Mouse (Mus musculus) hindbrain, postnatal 0 days (tissue): ENCODE results near the gene Tsn. TPM values are rescaled to one million over a fixed set of nuclear protein-coding genes. Genes with fewer than 3 reads are reported as not detected.

Experiments
- ATAC-seq: fragments of 200-750 bp; cut with Nextera tagmentation; 2 replicates; pipeline ENCODE4 v1.8.0; 2017; ENCODE audit warnings: mild to moderate bottlenecking, moderate TSS enrichment, moderate library complexity
- DNase-seq: peaks from one replicate; pipeline ENCODE4 v3.0.0-alpha.2; 2015; ENCODE audit warnings: low spot score
- H3K27ac ChIP-seq: fragments of 300-500 bp; sonication (generic); 2 replicates; pipeline ENCODE4 v1.5.1; 2014; ENCODE audit warnings: mild to moderate bottlenecking
- H3K27me3 ChIP-seq: fragments of 300-500 bp; sonication (generic); 2 replicates; pipeline ENCODE4 v1.6.1; 2014; ENCODE audit warnings: low read length, mixed read lengths; ENCODE audit not compliant: insufficient read depth
- H3K36me3 ChIP-seq: fragments of 300-500 bp; sonication (generic); 2 replicates; pipeline ENCODE4 v1.6.1; 2014; ENCODE audit warnings: low read length, mixed read lengths; ENCODE audit not compliant: insufficient read depth
- H3K4me1 ChIP-seq: fragments of 300-500 bp; sonication (generic); 2 replicates; pipeline ENCODE4 v1.6.1; 2014; ENCODE audit warnings: antibody characterized with exemption, low read length, mixed read lengths; ENCODE audit not compliant: insufficient read depth
- H3K4me2 ChIP-seq: fragments of 300-500 bp; sonication (generic); 2 replicates; pipeline ENCODE4 v1.6.1; 2014; ENCODE audit warnings: low read depth, mild to moderate bottlenecking, low read length, moderate library complexity, mixed read lengths
- H3K4me3 ChIP-seq: fragments of 300-500 bp; sonication (generic); 2 replicates; pipeline ENCODE4 v1.5.1; 2014; ENCODE audit warnings: low read length
- H3K9ac ChIP-seq: fragments of 300-500 bp; sonication (generic); replicated peaks from 2 replicates; pipeline ENCODE4 v1.6.1; 2014; ENCODE audit warnings: mild to moderate bottlenecking, low read length, moderate library complexity, mixed read lengths
- H3K9me3 ChIP-seq: fragments of 300-500 bp; sonication (generic); 2 replicates; pipeline ENCODE4 v1.6.1; 2016; ENCODE audit warnings: low read length, mixed read lengths
- CTCF ChIP-seq: IDR thresholded peaks from 2 replicates; pipeline ENCODE4 v1.5.1; 2016; ENCODE audit warnings: antibody characterized with exemption, control low read depth, low read depth
- WGBS: fragments of 180-500 bp; shearing (Covaris S2); extraction: QIAGEN DNeasy Blood & Tissue Kit; methylation state at CpG from one replicate; pipeline ENCODE4 v1.1.7; 2014; 5-methylcytosine and 5-hydroxymethylcytosine counted together
- polyA plus RNA-seq: library from polyadenylated mRNA; unstranded; fragments of >200 nt; fragmentation: Nextera tagmentation; extraction: Ambion mirVana; gene quantifications from 2 replicates; pipeline ENCODE4 v1.2.1, GENCODE M21; 2015
- total RNA-seq: library from RNA; depleted of rRNA; stranded (reverse); fragments of >200 nt; gene quantifications from 2 replicates; pipeline ENCODE4 v1.2.3, GENCODE M21; 2014; rRNA removed

Tsn gene
- total and polyA plus RNA-seq, 2 experiments from 2014 or later, result 182 to 564 TPM

DNA sequence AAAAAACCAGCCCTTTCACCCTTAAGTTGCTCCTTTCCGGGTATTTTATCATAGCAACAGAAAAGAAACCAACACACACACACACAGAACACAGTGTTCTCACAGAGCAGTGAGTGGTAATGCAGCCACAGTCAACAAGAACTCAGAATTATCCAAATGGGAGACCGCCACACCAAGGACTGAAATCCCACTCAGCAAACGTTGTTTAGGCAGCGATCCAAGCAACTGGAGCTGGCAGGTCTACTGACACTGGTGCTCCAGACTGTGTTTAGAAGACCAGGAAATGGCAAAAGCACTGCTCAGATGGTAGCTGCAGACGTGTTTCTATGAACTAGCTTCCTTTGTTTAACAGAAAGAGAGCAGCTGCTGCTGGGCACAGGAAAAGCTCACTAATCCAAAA, 16.7 kb downstream of the Tsn start:
- ATAC-seq, result no peak

DNA sequence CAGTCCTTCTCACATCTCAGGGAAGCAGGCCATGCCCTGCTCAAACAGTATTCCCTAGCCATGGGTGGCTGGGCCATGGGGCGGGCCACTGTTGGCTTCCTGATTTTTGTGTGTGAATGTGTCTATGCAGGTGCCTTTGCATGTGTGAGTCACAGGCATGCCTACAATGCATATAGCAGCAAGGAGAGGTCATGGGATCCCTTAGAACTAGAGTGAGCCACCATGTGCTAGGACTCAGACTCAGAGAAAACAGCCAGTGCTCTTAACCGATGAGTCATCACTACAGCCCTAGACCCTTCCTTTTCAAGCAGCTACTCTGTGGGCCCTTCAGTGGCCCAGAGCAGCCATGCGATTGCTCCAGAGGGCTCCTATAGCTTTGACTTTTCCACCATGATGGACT, 17.3 kb downstream of the Tsn start:
- WGBS, result 95% methylated on average over 3 of the region's 3 CpGs

More for the DNA sequence above, 16.7 kb downstream of the Tsn start:
- DNase-seq, result no peak
- Histone ChIP-seq H3K9ac (no peak overlapping the region), H3K27ac (no peak overlapping the region), H3K36me3 (peaks cover 31% of the 10 kb centered on the region), H3K4me2 (no peak overlapping the region), H3K4me1 (no peaks in the 10 kb centered on the region), H3K27me3 (no peaks in the 10 kb centered on the region), H3K9me3 (no peaks in the 10 kb centered on the region), H3K4me3 (no peak overlapping the region)
- 60% methylated on average over 5 of the region's 5 CpGs for WGBS
- no peak for TF ChIP-seq CTCF

DNA sequence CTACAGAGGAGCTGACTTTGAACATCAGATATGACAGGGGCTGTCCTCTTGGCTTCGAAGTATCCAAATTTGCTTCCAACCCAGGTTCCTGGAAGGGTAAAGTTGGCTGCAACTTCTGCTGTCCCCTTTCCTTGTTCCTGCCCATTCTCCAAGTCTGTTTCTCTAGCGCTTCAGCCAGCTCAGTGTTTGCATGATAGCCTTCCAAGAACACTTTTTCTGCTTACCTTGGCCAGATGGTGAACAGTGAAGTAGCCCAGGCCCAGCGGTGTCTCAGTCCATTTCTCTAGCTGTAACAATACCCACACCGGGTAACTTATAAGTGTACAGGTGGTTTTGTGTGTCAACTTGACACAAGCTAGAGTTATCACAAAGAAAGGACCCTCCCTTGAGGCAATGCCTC, 19.2 kb downstream of the Tsn start:
- no peak overlapping the region for H3K9ac ChIP-seq
- peaks cover 10% of the 10 kb centered on the region for H3K36me3 ChIP-seq
- no peak for DNase-seq
- H3K27me3 ChIP-seq, result no peaks in the 10 kb centered on the region
- no peaks in the 10 kb centered on the region for H3K9me3 ChIP-seq
- H3K27ac ChIP-seq, result no peak overlapping the region
- no peak for TF ChIP-seq CTCF
- H3K4me1 ChIP-seq, result no peaks in the 10 kb centered on the region
- no peak for ATAC-seq
- no peak overlapping the region for H3K4me3 ChIP-seq
- H3K4me2 ChIP-seq, result no peak overlapping the region
- WGBS, result 92% methylated on average over 4 of the region's 4 CpGs

More for the DNA sequence above, 17.3 kb downstream of the Tsn start:
- Histone ChIP-seq H3K9me3 (no peaks in the 10 kb centered on the region), H3K9ac (no peak overlapping the region), H3K4me2 (no peak overlapping the region), H3K27ac (no peak overlapping the region), H3K27me3 (no peaks in the 10 kb centered on the region), H3K4me3 (no peak overlapping the region), H3K4me1 (no peaks in the 10 kb centered on the region), H3K36me3 (peaks cover 25% of the 10 kb centered on the region)
- no peak for DNase-seq
- no peak for ATAC-seq
- TF ChIP-seq CTCF, result no peak

DNA sequence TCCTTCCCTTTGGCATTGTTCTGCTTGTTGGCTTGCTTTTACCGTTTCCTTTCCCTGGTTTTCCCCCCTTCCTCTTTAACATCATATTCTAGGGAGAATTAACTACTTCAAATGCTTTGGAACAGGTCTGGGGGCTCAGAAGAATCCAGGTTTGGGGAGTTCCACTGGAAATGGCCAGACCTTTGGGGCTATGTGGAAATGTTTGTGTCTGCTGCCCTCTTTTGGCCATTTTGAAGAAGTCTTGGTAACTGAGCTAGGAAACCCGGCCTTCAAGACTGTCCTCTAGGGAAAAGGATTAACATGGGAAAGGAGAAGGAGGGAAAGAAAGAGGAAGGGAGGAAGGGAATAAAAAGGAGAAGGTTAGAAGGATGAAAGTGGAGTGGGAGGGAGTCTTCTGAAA, 36.4 kb downstream of the Tsn start:
- DNase-seq, result peak; percentile 75
- WGBS, result 14% methylated on average over 2 of the region's 2 CpGs
- Histone ChIP-seq H3K36me3 (no peaks in the 10 kb centered on the region), H3K27me3 (no peaks in the 10 kb centered on the region), H3K27ac (no peak overlapping the region), H3K9me3 (no peaks in the 10 kb centered on the region), H3K4me3 (no peak overlapping the region), H3K4me2 (no peak overlapping the region), H3K4me1 (no peaks in the 10 kb centered on the region), H3K9ac (no peak overlapping the region)
- ATAC-seq, result peak; percentile 67; the same call in 1 of the 2 replicates
- TF ChIP-seq CTCF, result peak; percentile 72

DNA sequence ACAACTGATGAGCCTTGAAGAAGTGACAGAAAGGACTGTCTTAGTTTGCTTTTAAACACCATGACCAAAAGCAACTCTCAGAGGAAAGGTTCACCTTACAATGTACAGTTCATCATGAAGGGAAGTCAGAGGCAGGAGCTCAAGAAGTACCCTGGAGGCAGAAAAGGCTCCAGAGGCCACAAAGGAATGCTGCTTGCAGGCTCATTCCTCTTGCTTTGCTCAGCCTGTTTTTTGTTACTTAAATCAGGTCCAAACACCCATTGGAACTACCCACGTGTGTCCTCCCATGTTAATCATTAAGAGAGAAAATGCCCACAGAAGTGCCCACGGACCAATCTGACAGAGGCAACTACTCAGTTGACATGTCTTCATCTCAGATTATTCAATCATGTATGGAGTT, 59.6 kb downstream of the Tsn start:
- H3K36me3 ChIP-seq, result no peaks in the 10 kb centered on the region

More for the DNA sequence above, 59.6 kb downstream of the Tsn start:
- no peak overlapping the region for H3K9ac ChIP-seq
- no peaks in the 10 kb centered on the region for H3K27me3 ChIP-seq
- no peak overlapping the region for H3K4me2 ChIP-seq
- TF ChIP-seq CTCF, result no peak
- no peaks in the 10 kb centered on the region for H3K4me1 ChIP-seq
- no peak for ATAC-seq
- no peak for DNase-seq
- H3K4me3 ChIP-seq, result no peak overlapping the region
- H3K27ac ChIP-seq, result no peak overlapping the region
- 50% methylated on average over 2 of the region's 2 CpGs for WGBS
- H3K9me3 ChIP-seq, result no peaks in the 10 kb centered on the region

Other genes starting within 250 kb of the Tsn start
- not detected in 2 replicates for gene Gm29106, start 135.2 kb downstream of the Tsn start, total RNA-seq
- gene Gm29106, start 135.2 kb downstream of the Tsn start, polyA plus RNA-seq, result 0.14 TPM in 2 replicates
- 25.6 and 25.8 TPM in 2 replicates for gene Nifk, start 10.1 kb upstream of the Tsn start, total RNA-seq
- 64.8 and 65.8 TPM in 2 replicates for gene Nifk, start 10.1 kb upstream of the Tsn start, polyA plus RNA-seq
- 126 and 133 TPM in 2 replicates for gene Clasp1, start 77.3 kb upstream of the Tsn start, total RNA-seq
- 63.2 and 65.8 TPM in 2 replicates for gene Clasp1, start 77.3 kb upstream of the Tsn start, polyA plus RNA-seq